In the genomic region with DNA sequence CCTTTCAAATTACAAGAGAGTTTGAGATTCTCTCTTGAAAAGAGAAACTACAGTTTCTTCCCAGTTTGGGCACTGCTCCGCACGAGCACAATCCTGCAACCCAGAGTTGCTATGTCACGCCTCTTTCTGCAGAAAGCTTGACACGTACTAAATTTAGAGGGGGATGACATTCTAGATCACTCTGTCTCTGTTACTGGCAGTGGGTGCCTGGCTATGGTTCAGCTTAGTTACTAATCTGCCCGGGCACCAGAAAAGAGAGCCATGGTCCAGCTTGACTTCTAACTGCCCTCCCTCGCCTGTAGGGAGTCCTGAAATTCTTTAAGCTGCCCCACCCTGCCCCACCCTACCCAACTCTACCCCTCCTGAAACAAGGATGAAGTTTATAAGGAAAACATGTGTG, we compare ENCODE assay signal across 11 mouse cellular contexts.
DNase-seq lines count a peak whose midpoint lies in the region; ATAC-seq and TF ChIP-seq lines count a peak whose summit lies in the region.
"Had no signal": no experiment of that assay in that cellular context is flagged by ENCODE, and none has a peak within 500 bp of the region (broad histone marks: within the 10 kb centered on the region; RNA-seq: fewer than 3 reads in every experiment).

No protein-coding gene starts in this region.

- H3K27me3 ChIP-seq in heart, embryonic 15.5 days, result no peaks in the 10 kb centered on the region
- no peaks in the 10 kb centered on the region for H3K27me3 ChIP-seq in small intestine, adult 2 months (ENCODE audit: control insufficient read depth, insufficient read depth, low read length)

- peaks cover 3% of the 10 kb centered on the region; the same call in 1 of the 2 replicates for H3K4me1 ChIP-seq in embryonic fibroblast, embryonic 13.5 days (ENCODE audit: control insufficient read depth, insufficient read depth, low read length)
- H3K4me1 ChIP-seq in heart, embryonic 15.5 days (replicated peaks), result peaks cover 16% of the 10 kb centered on the region
- no peaks in the 10 kb centered on the region for H3K4me1 ChIP-seq in small intestine, adult 2 months (ENCODE audit: control insufficient read depth, insufficient read depth, insufficient read length, low read length)

- 34% methylated on average over 6 of the region's 6 CpGs for WGBS in heart, embryonic 15.5 days
- 60% methylated on average over 6 of the region's 6 CpGs for WGBS in small intestine, adult 2 months

- TF ChIP-seq POLR2A in embryonic fibroblast, embryonic 13.5 days (IDR thresholded peaks at IDR 0.05; ENCODE audit: low read depth, low read length), result 0 out of 2 replicates have a peak, but pooled peaks have one; percentile 38
- no peak for TF ChIP-seq POLR2A in small intestine, adult 2 months (IDR thresholded peaks at IDR 0.05; ENCODE audit: low read depth, low read length)

- intact Hi-C loops in left cerebral cortex, postnatal 10 days (cut with DNase I), result no loop called here

- no peaks in the 10 kb centered on the region for H3K36me3 ChIP-seq in heart, embryonic 15.5 days
- H3K36me3 ChIP-seq in small intestine, adult 2 months (ENCODE audit: control insufficient read depth, insufficient read depth, low read length), result no peaks in the 10 kb centered on the region
- H3K36me3 ChIP-seq: G1E had no signal

- TF ChIP-seq CTCF in embryonic fibroblast, embryonic 13.5 days (IDR thresholded peaks at IDR 0.05; ENCODE audit: borderline replicate concordance, insufficient read depth, low read length), result no peak
- TF ChIP-seq CTCF in small intestine, adult 2 months (IDR thresholded peaks at IDR 0.05; ENCODE audit: extremely low read depth, insufficient read length, insufficient replicate concordance, low read depth, low read length), result no peak

- peak overlapping the region; percentile 79 for H3K27ac ChIP-seq in embryonic fibroblast, embryonic 13.5 days (ENCODE audit: insufficient read depth, low read length)
- H3K27ac ChIP-seq in heart, embryonic 15.5 days, result peak overlapping the region; percentile 91
- peak overlapping the region; percentile 11; the same call in 1 of the 2 replicates for H3K27ac ChIP-seq in small intestine, adult 2 months (ENCODE audit: insufficient read depth, low read depth, low read length)
- H3K27ac ChIP-seq: hindbrain, embryonic 14.5 days had no signal

- peak; percentile 66 for ATAC-seq in heart, embryonic 15.5 days (replicated peaks; ENCODE audit: insufficient number of reproducible peaks, insufficient read depth, low FRiP score, low read depth)
- ATAC-seq: liver, postnatal 0 days had no signal

- no peaks in the 10 kb centered on the region for H3K9me3 ChIP-seq in heart, embryonic 15.5 days (replicated peaks)

- peak; percentile 3 for DNase-seq in lung, postnatal 36 days
- no peak for DNase-seq in lung, postnatal 25 days (ENCODE audit: low spot score)
- no peak for DNase-seq in frontal cortex, postnatal 14 days (ENCODE audit: low spot score in 2 of 2)
- no peak for DNase-seq in right cerebral cortex, postnatal 14 days
- DNase-seq in left cerebral cortex, postnatal 10 days (ENCODE audit: extremely low spot score in 1 of 2, low spot score in 2 of 2), result no peak
- DNase-seq: liver, postnatal 0 days had no signal

- H3K4me3 ChIP-seq in embryonic fibroblast, embryonic 13.5 days (ENCODE audit: insufficient read depth, low read length), result peak overlapping the region; percentile 46
- H3K4me3 ChIP-seq in heart, embryonic 15.5 days, result peak overlapping the region; percentile 35
- H3K4me3 ChIP-seq in small intestine, adult 2 months (ENCODE audit: low read depth, low read length), result no peak overlapping the region

- H3K4me2 ChIP-seq in heart, embryonic 15.5 days, result peak overlapping the region; percentile 55
- H3K4me2 ChIP-seq: hindbrain, embryonic 14.5 days had no signal

- peak overlapping the region; percentile 15; the same call in 1 of the 2 replicates for H3K9ac ChIP-seq in heart, embryonic 15.5 days
- H3K9ac ChIP-seq: hindbrain, embryonic 14.5 days; liver, postnatal 0 days had no signal

Comparison
In these comparisons a context has a peak if more than half of its experiments do, and no peak if none do; other contexts are left out.
1. H3K27ac ChIP-seq: peak in every context shown above with its lines; median percentile 91 in heart, embryonic 15.5 days; 79 in embryonic fibroblast, embryonic 13.5 days; 11 in small intestine, adult 2 months.